Mouse (Mus musculus) liver, embryonic 13.5 days (tissue): Measurements from ENCODE around the gene Dyx1c1. TPM values are rescaled to one million over a fixed set of nuclear protein-coding genes. Genes with fewer than 3 reads are reported as not detected.

Source experiments
- ATAC-seq: fragments of 200-750 bp; cut with Nextera tagmentation; 2 replicates; pipeline ENCODE4 v1.8.0; 2017; ENCODE audit warnings: low read depth, mild to moderate bottlenecking, moderate number of reproducible peaks, moderate library complexity
- DNase-seq: peaks from one replicate; pipeline ENCODE4 v3.0.0; 2022
- H3K27ac ChIP-seq: fragments of 300-500 bp; sonication (generic); 2 replicates; pipeline ENCODE4 v1.5.1; 2015; ENCODE audit warnings: moderate library complexity, mild to moderate bottlenecking, inconsistent platforms
- H3K27me3 ChIP-seq: fragments of 300-500 bp; sonication (generic); 2 replicates; pipeline ENCODE4 v1.6.1; 2015; ENCODE audit warnings: mild to moderate bottlenecking, inconsistent platforms
- H3K36me3 ChIP-seq: fragments of 300-500 bp; sonication (generic); 2 replicates; pipeline ENCODE4 v1.6.1; 2015; ENCODE audit warnings: mild to moderate bottlenecking, inconsistent platforms
- H3K4me1 ChIP-seq: fragments of 300-500 bp; sonication (generic); replicated peaks from 2 replicates; pipeline ENCODE4 v1.6.1; 2015; ENCODE audit warnings: inconsistent platforms
- H3K4me2 ChIP-seq: fragments of 300-500 bp; sonication (generic); 2 replicates; pipeline ENCODE4 v1.6.1; 2015; ENCODE audit warnings: inconsistent platforms, mild to moderate bottlenecking, moderate library complexity
- H3K4me3 ChIP-seq: fragments of 300-500 bp; sonication (generic); replicated peaks from 2 replicates; pipeline ENCODE4 v1.5.1; 2015; ENCODE audit warnings: mild to moderate bottlenecking, inconsistent platforms
- H3K9ac ChIP-seq: fragments of 300-500 bp; sonication (generic); 2 replicates; pipeline ENCODE4 v1.6.1; 2015; ENCODE audit warnings: mild to moderate bottlenecking, inconsistent platforms
- H3K9me3 ChIP-seq: fragments of 300-500 bp; sonication (generic); replicated peaks from 2 replicates; pipeline ENCODE4 v1.6.1; 2016; ENCODE audit warnings: inconsistent platforms
- WGBS: fragments of 180-500 bp; shearing (Covaris S2); methylation state at CpG from one replicate; pipeline ENCODE4 v1.1.7; 2015; ENCODE audit not compliant: insufficient replicate concordance; 5-methylcytosine and 5-hydroxymethylcytosine counted together
- polyA plus RNA-seq: library from polyadenylated mRNA; unstranded; fragments of >200 nt; fragmentation: Nextera tagmentation; extraction: Ambion mirVana; gene quantifications from 2 replicates; pipeline ENCODE4 v1.2.1, GENCODE M21; 2015

Dyx1c1 gene
- polyA plus RNA-seq: 0.24 and 0.31 TPM in 2 replicates

- H3K4me2 ChIP-seq: peak within 1 kb of the TSS; percentile 76
- no peaks in the 10 kb centered on the region for H3K9me3 ChIP-seq
- WGBS: 1% methylated on average over 43 of the region's 43 CpGs
- no peak within 1 kb of the TSS for H3K27ac ChIP-seq
- peak within 1 kb of the TSS; percentile 68 for H3K9ac ChIP-seq
- no peaks in the 10 kb centered on the region for H3K27me3 ChIP-seq
- ATAC-seq: peak; percentile 71
- no peaks in the 10 kb centered on the region for H3K36me3 ChIP-seq
- H3K4me3 ChIP-seq: peak within 1 kb of the TSS; percentile 68
- peak; percentile 63 for DNase-seq
- H3K4me1 ChIP-seq: peaks cover 14% of the 10 kb centered on the region
These were observed at the start of gene Dyx1c1, which contains the start of gene Gm44503 for GRCm38 (mm10) chr9:72958521-72959450. Gene Dyx1c1, plus strand, starts transcription at chr9:72958785. Gene Gm44503, plus strand, starts transcription at chr9:72958852.

DNA sequence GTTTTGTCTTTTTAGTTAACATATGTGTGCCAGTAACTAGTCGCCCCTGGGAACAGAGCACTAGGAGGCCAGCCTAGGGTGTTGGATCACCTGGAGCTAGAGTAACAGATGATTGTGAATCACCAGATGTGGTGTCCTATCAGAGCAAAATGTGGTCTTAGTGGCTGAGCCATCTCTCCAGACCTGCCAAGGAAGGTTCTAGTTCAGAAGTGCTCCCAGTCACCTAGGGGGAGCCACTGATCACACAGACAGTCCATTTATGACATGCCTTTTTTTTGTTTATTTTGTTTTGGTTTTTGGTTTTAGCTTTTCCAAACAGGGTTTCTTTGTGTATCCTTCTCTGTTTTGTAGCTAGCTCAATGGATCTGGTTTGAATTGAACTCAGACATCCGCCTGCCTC, 47.2 kb upstream of the Dyx1c1 start:
- no peak for ATAC-seq
- no peak overlapping the region for H3K4me2 ChIP-seq
- no peak for DNase-seq
- H3K9ac ChIP-seq: no peak overlapping the region
- H3K27me3 ChIP-seq: no peaks in the 10 kb centered on the region
- no peak overlapping the region for H3K4me3 ChIP-seq
- no peaks in the 10 kb centered on the region for H3K4me1 ChIP-seq
- 66% methylated on average over 2 of the region's 2 CpGs for WGBS
- no peak overlapping the region for H3K27ac ChIP-seq
- H3K9me3 ChIP-seq: no peaks in the 10 kb centered on the region
- H3K36me3 ChIP-seq: no peaks in the 10 kb centered on the region

DNA sequence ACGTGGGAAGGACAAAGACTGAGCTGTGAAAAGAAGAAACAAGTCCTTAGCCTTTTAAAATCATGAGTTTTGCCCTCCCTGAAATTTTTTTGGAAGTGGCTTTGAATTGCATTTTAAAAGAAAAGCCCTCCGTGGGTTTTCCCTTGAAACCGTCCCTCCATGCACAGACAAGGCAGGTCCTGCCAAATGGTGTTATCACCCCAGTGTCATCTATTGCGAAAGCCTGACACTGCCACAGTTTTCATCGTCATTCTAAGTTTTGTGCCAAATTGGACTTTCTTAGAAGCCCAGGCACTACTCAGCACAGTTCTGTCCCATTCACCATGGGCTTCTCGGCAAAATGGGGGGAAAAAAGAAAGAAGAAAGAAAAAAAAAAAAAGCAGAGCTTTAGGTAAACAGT, 45.0 kb upstream of the Dyx1c1 start:
- Histone ChIP-seq H3K9me3 (no peaks in the 10 kb centered on the region), H3K36me3 (no peaks in the 10 kb centered on the region), H3K27me3 (no peaks in the 10 kb centered on the region), H3K4me2 (no peak overlapping the region), H3K27ac (no peak overlapping the region), H3K4me1 (no peaks in the 10 kb centered on the region), H3K4me3 (no peak overlapping the region), H3K9ac (no peak overlapping the region)
- no peak for ATAC-seq
- WGBS: 44% methylated on average over 6 of the region's 6 CpGs
- no peak for DNase-seq

DNA sequence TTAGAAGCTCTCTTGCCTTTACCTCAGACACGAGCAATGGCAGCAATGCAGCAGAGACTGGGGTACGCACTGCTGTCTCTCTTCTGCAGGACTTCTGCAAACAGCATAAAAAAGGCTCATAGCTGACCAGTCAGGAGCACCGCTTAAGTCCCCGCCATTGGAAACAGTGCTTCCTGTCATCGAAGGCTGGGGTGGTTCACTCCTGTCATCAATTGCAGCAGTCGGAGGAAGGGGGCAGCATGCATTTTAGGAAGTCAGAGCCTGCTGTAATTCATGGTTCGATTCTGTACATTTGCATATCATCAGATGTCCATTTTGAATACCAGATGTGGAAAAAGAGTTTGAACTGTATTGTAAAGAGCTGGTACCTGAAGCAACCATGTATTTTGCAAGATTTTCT, 42.9 kb upstream of the Dyx1c1 start:
- H3K4me3 ChIP-seq: no peak overlapping the region
- WGBS: 28% methylated on average over 7 of the region's 7 CpGs
- H3K27me3 ChIP-seq: no peaks in the 10 kb centered on the region
- no peak for ATAC-seq
- no peaks in the 10 kb centered on the region for H3K4me1 ChIP-seq
- H3K4me2 ChIP-seq: no peak overlapping the region
- DNase-seq: no peak
- H3K27ac ChIP-seq: no peak overlapping the region
- no peaks in the 10 kb centered on the region for H3K36me3 ChIP-seq
- no peaks in the 10 kb centered on the region for H3K9me3 ChIP-seq
- H3K9ac ChIP-seq: no peak overlapping the region

GRCm38 (mm10) chr9:72923068-72923467, 35.5 kb upstream of the Dyx1c1 start:
- ATAC-seq: no peak
- Histone ChIP-seq H3K9ac (no peak overlapping the region), H3K4me1 (no peaks in the 10 kb centered on the region; the same call in none of the 2 replicates), H3K36me3 (no peaks in the 10 kb centered on the region), H3K27ac (no peak overlapping the region), H3K27me3 (peaks cover 61% of the 10 kb centered on the region), H3K4me3 (no peak overlapping the region), H3K9me3 (no peaks in the 10 kb centered on the region), H3K4me2 (no peak overlapping the region)
- 71% methylated on average over 3 of the region's 3 CpGs for WGBS
- no peak for DNase-seq

- Histone ChIP-seq H3K27ac (no peak within 1 kb of the TSS), H3K4me1 (no peaks in the 10 kb centered on the region; the same call in none of the 2 replicates), H3K9ac (peak within 1 kb of the TSS; percentile 49), H3K4me2 (peak within 1 kb of the TSS; percentile 69), H3K27me3 (peaks cover 71% of the 10 kb centered on the region), H3K9me3 (no peaks in the 10 kb centered on the region), H3K4me3 (peak within 1 kb of the TSS; percentile 57), H3K36me3 (no peaks in the 10 kb centered on the region)
- DNase-seq: no peak
- 0 out of 2 replicates have a peak, but pooled peaks have one; percentile 31 for ATAC-seq
- 1% methylated on average over 84 of the region's 108 CpGs for WGBS
These were observed 33.3 kb upstream of the Dyx1c1 start, which contains the start of gene Pygo1 for GRCm38 (mm10) chr9:72925021-72925934. Gene Pygo1, plus strand, starts transcription at chr9:72925645.

DNA sequence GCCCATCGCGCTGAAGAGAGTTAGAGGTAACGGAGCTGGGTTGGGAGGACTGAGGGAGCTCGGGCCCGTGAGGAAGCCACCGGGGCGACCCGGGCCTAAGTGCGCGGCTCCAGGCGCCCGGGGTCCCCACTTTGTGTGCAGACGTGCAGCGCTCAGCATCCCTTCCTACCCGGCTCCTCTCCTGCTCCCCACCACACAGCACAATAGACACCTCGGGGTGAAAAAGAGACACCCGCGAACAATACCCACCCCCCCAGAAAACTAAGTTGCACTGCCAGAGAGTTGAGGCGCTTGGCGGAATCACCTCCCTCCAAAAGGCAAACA, 32.7 kb upstream of the Dyx1c1 start:
- H3K27me3 ChIP-seq: peaks cover 71% of the 10 kb centered on the region
- no peaks in the 10 kb centered on the region for H3K36me3 ChIP-seq
- no peak for DNase-seq
- ATAC-seq: no peak
- 4% methylated on average over 20 of the region's 20 CpGs for WGBS
- H3K27ac ChIP-seq: no peak overlapping the region
- peak overlapping the region; percentile 57 for H3K4me3 ChIP-seq
- no peaks in the 10 kb centered on the region for H3K9me3 ChIP-seq
- H3K4me2 ChIP-seq: peak overlapping the region; percentile 69
- H3K4me1 ChIP-seq: no peaks in the 10 kb centered on the region; the same call in none of the 2 replicates
- H3K9ac ChIP-seq: peak overlapping the region; percentile 49

GRCm38 (mm10) chr9:72931166-72931790, 27.3 kb upstream of the Dyx1c1 start:
- ATAC-seq: no peak
- Histone ChIP-seq H3K27ac (no peak overlapping the region), H3K9me3 (no peaks in the 10 kb centered on the region), H3K4me3 (no peak overlapping the region), H3K36me3 (no peaks in the 10 kb centered on the region), H3K27me3 (peaks cover 27% of the 10 kb centered on the region), H3K9ac (no peak overlapping the region), H3K4me2 (no peak overlapping the region), H3K4me1 (no peaks in the 10 kb centered on the region; the same call in 1 of the 2 replicates)
- 60% methylated on average over 13 of the region's 13 CpGs for WGBS
- DNase-seq: no peak

DNA sequence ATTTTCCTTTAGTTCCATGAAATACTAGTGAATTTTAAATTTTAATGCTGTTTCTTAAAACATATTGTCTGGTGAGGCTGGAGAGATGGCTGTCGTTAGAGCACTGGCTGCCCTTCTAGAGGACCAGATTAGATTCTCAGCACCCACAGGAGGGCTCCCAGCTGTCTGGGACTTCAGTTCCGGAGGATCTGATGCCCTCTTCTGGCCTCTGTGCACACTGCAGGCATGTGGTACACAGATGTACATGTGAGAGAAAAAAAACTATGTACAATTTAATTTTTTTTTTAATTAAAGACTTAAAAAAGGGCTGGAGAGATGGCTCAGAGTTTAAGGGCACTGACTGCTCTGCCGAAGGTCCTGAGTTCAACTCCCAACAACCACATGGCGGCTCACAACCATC, 23.3 kb upstream of the Dyx1c1 start:
- H3K36me3 ChIP-seq: no peaks in the 10 kb centered on the region
- H3K27me3 ChIP-seq: no peaks in the 10 kb centered on the region
- no peak overlapping the region for H3K27ac ChIP-seq
- 73% methylated on average over 4 of the region's 4 CpGs for WGBS
- no peak for DNase-seq
- no peak overlapping the region for H3K4me3 ChIP-seq
- no peak overlapping the region for H3K9ac ChIP-seq
- ATAC-seq: no peak
- H3K4me2 ChIP-seq: no peak overlapping the region
- no peaks in the 10 kb centered on the region for H3K9me3 ChIP-seq
- no peaks in the 10 kb centered on the region for H3K4me1 ChIP-seq

- Histone ChIP-seq H3K4me3 (no peak overlapping the region), H3K4me2 (no peak overlapping the region), H3K27me3 (no peaks in the 10 kb centered on the region), H3K27ac (no peak overlapping the region), H3K9me3 (no peaks in the 10 kb centered on the region), H3K4me1 (no peaks in the 10 kb centered on the region), H3K36me3 (no peaks in the 10 kb centered on the region), H3K9ac (no peak overlapping the region)
- 49% methylated on average over 2 of the region's 2 CpGs for WGBS
- ATAC-seq: no peak
- DNase-seq: no peak
These were observed 22.3 kb upstream of the Dyx1c1 start for GRCm38 (mm10) chr9:72936301-72936700.

GRCm38 (mm10) chr9:72943424-72943823, 15.2 kb upstream of the Dyx1c1 start:
- Histone ChIP-seq H3K27me3 (no peaks in the 10 kb centered on the region), H3K4me2 (no peak overlapping the region), H3K27ac (no peak overlapping the region), H3K9me3 (no peaks in the 10 kb centered on the region), H3K9ac (no peak overlapping the region), H3K4me1 (no peaks in the 10 kb centered on the region), H3K4me3 (no peak overlapping the region), H3K36me3 (no peaks in the 10 kb centered on the region)
- 50% methylated on average over 3 of the region's 3 CpGs for WGBS
- DNase-seq (no peak), ATAC-seq (no peak)
